Mouse (Mus musculus) frontal cortex, postnatal 14 days (tissue): ENCODE measurements around the gene Rnf20.
A peak's percentile ranks its signal among the peaks of the same experiment; 100 is the strongest.
"Not testable (repeated sequence)": the region's sequence is repeated elsewhere in the genome, so short reads cannot be mapped to it uniquely, and the experiment has no call there.

Experiments
- DNase-seq, 2 experiments: peaks; one replicate each; pipeline ENCODE4 v3.0.0; 2022; ENCODE audit warnings: low spot score in 2 of 2

Gene Rnf20

GRCm38 (mm10) chr4:49631319-49632138 is at the start of gene Rnf20:
TSS of gene Rnf20 (plus strand) at chr4:49632006.
- peak; percentile 94 to 95 for DNase-seq

GRCm38 (mm10) chr4:49583965-49584831 is 47.6 kb upstream of the Rnf20 start:
- no peak for DNase-seq

- no peak for DNase-seq
Measured at GRCm38 (mm10) chr4:49585524-49586101, 46.2 kb upstream of the Rnf20 start.

- no peak for DNase-seq
Measured at GRCm38 (mm10) chr4:49586811-49587210, 45.0 kb upstream of the Rnf20 start.

- no peak for DNase-seq
Measured at GRCm38 (mm10) chr4:49590152-49590551, 41.7 kb upstream of the Rnf20 start.

GRCm38 (mm10) chr4:49596846-49597182 is 35.0 kb upstream of the Rnf20 start:
- no peak for DNase-seq

GRCm38 (mm10) chr4:49597183-49598100 is 34.4 kb upstream of the Rnf20 start, which contains the start of gene Tmem246:
TSS of gene Tmem246 (minus strand) at chr4:49597876.
- peak; percentile 52 to 55 for DNase-seq

GRCm38 (mm10) chr4:49603161-49603560 is 28.6 kb upstream of the Rnf20 start:
- DNase-seq = no peak

- DNase-seq = no peak
Measured at GRCm38 (mm10) chr4:49604016-49604546, 27.7 kb upstream of the Rnf20 start.

- DNase-seq = no peak
Measured at GRCm38 (mm10) chr4:49604616-49605015, 27.2 kb upstream of the Rnf20 start.

GRCm38 (mm10) chr4:49605459-49605858 is 26.3 kb upstream of the Rnf20 start:
- no peak for DNase-seq

GRCm38 (mm10) chr4:49616924-49617323 is 14.9 kb upstream of the Rnf20 start:
- no peak for DNase-seq

- DNase-seq = not testable (repeated sequence)
Measured at GRCm38 (mm10) chr4:49619861-49620260, 11.9 kb upstream of the Rnf20 start.

GRCm38 (mm10) chr4:49622272-49622671 is 9.5 kb upstream of the Rnf20 start:
- no peak for DNase-seq

GRCm38 (mm10) chr4:49623916-49624315 is 7.9 kb upstream of the Rnf20 start:
- DNase-seq = no peak

GRCm38 (mm10) chr4:49624969-49625368 is 6.8 kb upstream of the Rnf20 start:
- not testable (repeated sequence) for DNase-seq

GRCm38 (mm10) chr4:49626973-49627372 is 4.8 kb upstream of the Rnf20 start:
- peak; percentile 20 to 78 for DNase-seq

- no peak for DNase-seq
Measured at GRCm38 (mm10) chr4:49628941-49629340, 2.9 kb upstream of the Rnf20 start.

- DNase-seq = no peak
Measured at GRCm38 (mm10) chr4:49632139-49632481, 304 bp downstream of the Rnf20 start.

- no peak for DNase-seq
Measured at GRCm38 (mm10) chr4:49637821-49638220, 6.0 kb downstream of the Rnf20 start.

GRCm38 (mm10) chr4:49639913-49640312 is 8.1 kb downstream of the Rnf20 start:
- no peak for DNase-seq
